Comparison of ENCODE assay signal across 35 mouse cellular contexts in genomic region chr14:33880236-33880635, GRCm38 (mm10). TPM values are rescaled to one million over a fixed set of nuclear protein-coding genes. Genes with fewer than 3 reads are reported as not detected.
"Had no signal": no experiment of that assay in that cellular context is flagged by ENCODE, and none has a peak within 500 bp of the region (broad histone marks: within the 10 kb centered on the region; RNA-seq: fewer than 3 reads in every experiment).

No protein-coding gene starts in this region.

- H3K4me2 ChIP-seq: limb, embryonic 12.5 days; limb, embryonic 13.5 days; limb, embryonic 15.5 days; liver, embryonic 11.5 days; liver, embryonic 12.5 days; liver, embryonic 13.5 days; liver, embryonic 15.5 days; lung, embryonic 15.5 days; midbrain, embryonic 11.5 days; midbrain, embryonic 12.5 days; midbrain, embryonic 13.5 days; midbrain, embryonic 15.5 days; neural tube, embryonic 12.5 days; neural tube, embryonic 13.5 days had no signal

- DNase-seq: left cerebral cortex, postnatal 4 days; liver; liver, embryonic 13.5 days; liver, postnatal 0 days; lung, adult 18-20 months; lung, adult 2 months; lung, postnatal 10 days; lung, postnatal 36 days; lung, postnatal 4 days; midbrain, embryonic 14.5 days had no signal

- ATAC-seq: liver, embryonic 12.5 days; liver, postnatal 0 days; midbrain, embryonic 13.5 days; midbrain, embryonic 15.5 days; midbrain, embryonic 16.5 days had no signal

- H3K9me3 ChIP-seq: limb, embryonic 10.5 days; limb, embryonic 13.5 days; limb, embryonic 15.5 days; liver, embryonic 12.5 days; liver, embryonic 13.5 days; liver, embryonic 15.5 days; lung, embryonic 15.5 days; midbrain, embryonic 10.5 days; midbrain, embryonic 12.5 days; midbrain, embryonic 13.5 days; midbrain, embryonic 15.5 days; neural tube, embryonic 12.5 days; neural tube, embryonic 13.5 days had no signal

- H3K27ac ChIP-seq: left cerebral cortex, adult 2 months; limb, embryonic 10.5 days; limb, embryonic 12.5 days; limb, embryonic 13.5 days; limb, embryonic 15.5 days; liver, embryonic 12.5 days; liver, embryonic 13.5 days; liver, embryonic 14.5 days; liver, embryonic 15.5 days; lung, embryonic 15.5 days; macrophage; midbrain, embryonic 10.5 days; midbrain, embryonic 12.5 days; midbrain, embryonic 13.5 days; midbrain, embryonic 15.5 days; neural tube, embryonic 12.5 days; neural tube, embryonic 13.5 days had no signal

- H3K4me1 ChIP-seq: liver, embryonic 12.5 days; liver, embryonic 13.5 days; liver, embryonic 15.5 days; megakaryocyte, embryonic 14.5 days; midbrain, embryonic 12.5 days; midbrain, embryonic 13.5 days; midbrain, embryonic 15.5 days; neural tube, embryonic 12.5 days; neural tube, embryonic 13.5 days had no signal

- H3K9ac ChIP-seq: limb, embryonic 12.5 days; limb, embryonic 13.5 days; limb, embryonic 15.5 days; liver, embryonic 12.5 days; liver, embryonic 13.5 days; liver, embryonic 14.5 days; liver, embryonic 15.5 days; liver, postnatal 0 days; lung, embryonic 15.5 days; midbrain, embryonic 12.5 days; midbrain, embryonic 13.5 days; midbrain, embryonic 15.5 days; neural tube, embryonic 12.5 days; neural tube, embryonic 13.5 days had no signal

- H3K36me3 ChIP-seq: limb, embryonic 10.5 days; limb, embryonic 12.5 days; limb, embryonic 13.5 days; limb, embryonic 15.5 days; liver, embryonic 12.5 days; liver, embryonic 13.5 days; liver, embryonic 15.5 days; lung, embryonic 15.5 days; midbrain, embryonic 10.5 days; midbrain, embryonic 12.5 days; midbrain, embryonic 13.5 days; midbrain, embryonic 15.5 days; neural tube, embryonic 12.5 days; neural tube, embryonic 13.5 days had no signal

- H3K27me3 ChIP-seq: limb, embryonic 12.5 days; limb, embryonic 13.5 days; limb, embryonic 15.5 days; liver, embryonic 12.5 days; liver, embryonic 13.5 days; liver, embryonic 15.5 days; lung, embryonic 15.5 days; megakaryocyte, embryonic 14.5 days; midbrain, embryonic 12.5 days; midbrain, embryonic 13.5 days; midbrain, embryonic 15.5 days; neural tube, embryonic 12.5 days; neural tube, embryonic 13.5 days had no signal

- H3K4me3 ChIP-seq: left cerebral cortex, adult 2 months; limb, embryonic 10.5 days; limb, embryonic 12.5 days; limb, embryonic 13.5 days; limb, embryonic 15.5 days; liver, embryonic 12.5 days; liver, embryonic 13.5 days; liver, embryonic 15.5 days; lung, embryonic 15.5 days; megakaryocyte, embryonic 14.5 days; midbrain, embryonic 10.5 days; midbrain, embryonic 12.5 days; midbrain, embryonic 13.5 days; midbrain, embryonic 15.5 days; myocyte; neural tube, embryonic 12.5 days; neural tube, embryonic 13.5 days had no signal

RNA-seq across cellular contexts. Expression of gene Gdf10, which starts 43.2 kb away (rescaled TPM):
- total RNA-seq: megakaryocyte progenitor cell, adult 5-6 weeks; megakaryocyte, adult 5-6 weeks; megakaryocyte-erythroid progenitor cell, adult 5-6 weeks; monocyte, adult 5-6 weeks had no signal
- polyA plus RNA-seq: macrophage, myocyte had no signal
